Mouse (Mus musculus): ENCODE measurements around the gene Vwa2. TPM values are rescaled to one million over a fixed set of nuclear protein-coding genes. Genes with fewer than 3 reads are reported as not detected.

Gene Vwa2
- total and polyA plus RNA-seq, 3 experiments, result not detected

- Histone ChIP-seq H3K9ac (ENCODE audit: insufficient read depth, low read depth) (no peak overlapping the region), H3K4me2 (ENCODE audit: insufficient read depth, low read depth, poor library complexity, severe bottlenecking) (no peak overlapping the region), H3K27ac (ENCODE audit: insufficient read depth, low read depth) (no peak overlapping the region), H3K79me2 (replicated peaks; ENCODE audit: control insufficient read depth, extremely low read depth, insufficient read depth, poor library complexity, severe bottlenecking) (no peaks in the 10 kb centered on the region), H3K4me3 (replicated peaks in 1 of 3; ENCODE audit: low read depth in 2 of 3, low read length in 2 of 3, poor library complexity in 1 of 3) (no peak overlapping the region), H3K36me3 (replicated peaks in 1 of 2; ENCODE audit: control insufficient read depth in 1 of 2, insufficient read depth in 1 of 2, low read length in 1 of 2) (no peaks in the 10 kb centered on the region), H3K27me3 (replicated peaks) (no peaks in the 10 kb centered on the region), H3K9me3 (replicated peaks; ENCODE audit: low read length) (no peaks in the 10 kb centered on the region), H3K4me1 (ENCODE audit: control insufficient read depth in 1 of 2, insufficient read depth in 2 of 2) (no peaks in the 10 kb centered on the region)
- in situ Hi-C loops (cut with MboI; ENCODE audit: low pct_ligation_motif_present, low pct_unique_long_range_greater_than_20kb, low sequenced_read_pairs) (no loop called here), dilution Hi-C loops (cut with MboI; ENCODE audit: extremely low pct_ligation_motif_present, extremely low pct_unique_long_range_greater_than_20kb, low sequenced_read_pairs) (no loop called here)
- DNase-seq (ENCODE audit: extremely low read depth), result no peak
- TF ChIP-seq JUND (conservative IDR thresholded peaks at IDR 0.05; ENCODE audit: low read depth, low read length) (no peak), USF1 (IDR thresholded peaks at IDR 0.05; ENCODE audit: low read depth, low read length) (no peak)
Observed at GRCm38 (mm10) chr19:56959601-56960000, 85.6 kb downstream of the Vwa2 start.

Other genes starting within 250 kb of the Vwa2 start
- not detected in 2 replicates for gene Adrb1, start 152.1 kb upstream of the Vwa2 start, total RNA-seq (2012; rRNA removed)
- not detected in 2 replicates for gene Adrb1, start 152.1 kb upstream of the Vwa2 start, total RNA-seq (2014; rRNA removed)
- not detected in 2 replicates for gene Adrb1, start 152.1 kb upstream of the Vwa2 start, polyA plus RNA-seq (2012; ENCODE audit: insufficient read length, low read depth)
- 3.4 and 4.2 TPM in 2 replicates for gene Ccdc186, start 52.1 kb upstream of the Vwa2 start, total RNA-seq (2012; rRNA removed)
- gene Ccdc186, start 52.1 kb upstream of the Vwa2 start, total RNA-seq (2014; rRNA removed), result 2.2 and 2.7 TPM in 2 replicates
- gene Ccdc186, start 52.1 kb upstream of the Vwa2 start, polyA plus RNA-seq (2012; ENCODE audit: insufficient read length, low read depth), result 7.5 and 8.6 TPM in 2 replicates
- not detected in 2 replicates for gene Tdrd1, start 48.0 kb upstream of the Vwa2 start, total RNA-seq (2012; rRNA removed)
- gene Tdrd1, start 48.0 kb upstream of the Vwa2 start, total RNA-seq (2014; rRNA removed), result not detected in 2 replicates
- gene Tdrd1, start 48.0 kb upstream of the Vwa2 start, polyA plus RNA-seq (2012; ENCODE audit: insufficient read length, low read depth), result 0.05 and 0.07 TPM in 2 replicates
- gene Afap1l2, start 134.0 kb downstream of the Vwa2 start, total RNA-seq (2012; rRNA removed), result 2.6 and 3.1 TPM in 2 replicates
- 0.17 and 0.22 TPM in 2 replicates for gene Afap1l2, start 134.0 kb downstream of the Vwa2 start, total RNA-seq (2014; rRNA removed)
- gene Afap1l2, start 134.0 kb downstream of the Vwa2 start, polyA plus RNA-seq (2012; ENCODE audit: insufficient read length, low read depth), result 0.44 and 0.48 TPM in 2 replicates

Data from CH12.LX (cell line).